Mouse (Mus musculus) embryonic facial prominence, embryonic 12.5 days (tissue): ENCODE results near the gene Pmel. TPM values are rescaled to one million over a fixed set of nuclear protein-coding genes. Genes with fewer than 3 reads are reported as not detected.

Experiments
- ATAC-seq: fragments of 200-750 bp; cut with Nextera tagmentation; 2 replicates; pipeline ENCODE4 v1.8.0; 2017; ENCODE audit not compliant: insufficient number of reproducible peaks, insufficient read depth, low FRiP score, low TSS enrichment
- H3K27ac ChIP-seq: fragments of 300-500 bp; sonication (generic); 2 replicates; pipeline ENCODE4 v1.5.1; 2016; ENCODE audit warnings: mild to moderate bottlenecking
- H3K27me3 ChIP-seq: fragments of 300-500 bp; sonication (generic); 2 replicates; pipeline ENCODE4 v1.6.1; 2016; ENCODE audit warnings: mild to moderate bottlenecking, moderate library complexity
- H3K36me3 ChIP-seq: fragments of 300-500 bp; sonication (generic); 2 replicates; pipeline ENCODE4 v1.6.1; 2016; ENCODE audit warnings: mild to moderate bottlenecking
- H3K4me1 ChIP-seq: fragments of 300-500 bp; sonication (generic); 2 replicates; pipeline ENCODE4 v1.6.1; 2016
- H3K4me2 ChIP-seq: fragments of 300-500 bp; sonication (generic); replicated peaks from 2 replicates; pipeline ENCODE4 v1.6.1; 2016; ENCODE audit warnings: mild to moderate bottlenecking, moderate library complexity
- H3K4me3 ChIP-seq: fragments of 300-500 bp; sonication (generic); 2 replicates; pipeline ENCODE4 v1.5.1; 2016; ENCODE audit warnings: mild to moderate bottlenecking
- H3K9ac ChIP-seq: fragments of 300-500 bp; sonication (generic); 2 replicates; pipeline ENCODE4 v1.6.1; 2016; ENCODE audit warnings: mild to moderate bottlenecking, moderate library complexity
- H3K9me3 ChIP-seq: fragments of 300-500 bp; sonication (generic); 2 replicates; pipeline ENCODE4 v1.6.1; 2016; ENCODE audit warnings: mild to moderate bottlenecking, moderate library complexity
- WGBS: fragments of 180-500 bp; shearing (Covaris S2); methylation state at CpG from one replicate; pipeline ENCODE4 v1.1.7; 2016; 5-methylcytosine and 5-hydroxymethylcytosine counted together
- polyA plus RNA-seq: library from polyadenylated mRNA; unstranded; fragments of >200 nt; fragmentation: Nextera tagmentation; extraction: Ambion mirVana; gene quantifications from 2 replicates; pipeline ENCODE4 v1.2.1, GENCODE M21; 2016

The Pmel gene
- polyA plus RNA-seq, 1 experiment from 2014 or later: 48.0 TPM

DNA sequence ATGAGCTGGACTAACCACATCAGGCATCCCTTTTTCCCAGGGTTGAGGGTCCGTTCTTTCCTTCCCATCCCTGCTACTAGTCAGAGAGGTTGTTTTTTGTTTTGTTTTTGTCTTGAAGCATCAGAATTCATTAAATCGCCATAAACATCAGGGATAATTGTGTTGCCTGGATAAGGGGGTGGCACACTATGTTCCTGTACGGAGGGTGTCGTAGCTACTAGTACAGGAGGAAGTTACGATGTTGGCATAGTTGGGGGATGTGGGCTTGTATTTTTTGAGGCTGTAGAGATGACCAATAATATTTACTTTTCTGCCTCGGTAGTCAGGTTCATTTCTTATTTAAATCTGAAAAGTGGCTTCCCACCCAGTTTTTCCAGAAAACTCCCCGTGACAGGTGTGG is 39.2 kb downstream of the Pmel start:
- Histone ChIP-seq H3K4me1 (peaks cover 19% of the 10 kb centered on the region), H3K9me3 (no peaks in the 10 kb centered on the region), H3K36me3 (no peaks in the 10 kb centered on the region), H3K4me3 (peak overlapping the region; percentile 62), H3K27ac (no peak overlapping the region), H3K9ac (peak overlapping the region; percentile 68), H3K27me3 (peaks cover 4% of the 10 kb centered on the region), H3K4me2 (peak overlapping the region; percentile 89)
- 12% methylated on average over 7 of the region's 7 CpGs for WGBS
- ATAC-seq: no peak

GRCm38 (mm10) chr10:128743791-128744191 is 39.8 kb downstream of the Pmel start:
- Histone ChIP-seq H3K27me3 (peaks cover 4% of the 10 kb centered on the region), H3K36me3 (no peaks in the 10 kb centered on the region), H3K27ac (peak overlapping the region; percentile 19; the same call in 1 of the 2 replicates), H3K9ac (peak overlapping the region; percentile 68), H3K4me1 (peaks cover 19% of the 10 kb centered on the region), H3K4me2 (peak overlapping the region; percentile 89), H3K4me3 (peak overlapping the region; percentile 62), H3K9me3 (no peaks in the 10 kb centered on the region)
- WGBS: under 1% methylated on average over 37 of the region's 37 CpGs
- peak; percentile 43; the same call in 1 of the 2 replicates for ATAC-seq

DNA sequence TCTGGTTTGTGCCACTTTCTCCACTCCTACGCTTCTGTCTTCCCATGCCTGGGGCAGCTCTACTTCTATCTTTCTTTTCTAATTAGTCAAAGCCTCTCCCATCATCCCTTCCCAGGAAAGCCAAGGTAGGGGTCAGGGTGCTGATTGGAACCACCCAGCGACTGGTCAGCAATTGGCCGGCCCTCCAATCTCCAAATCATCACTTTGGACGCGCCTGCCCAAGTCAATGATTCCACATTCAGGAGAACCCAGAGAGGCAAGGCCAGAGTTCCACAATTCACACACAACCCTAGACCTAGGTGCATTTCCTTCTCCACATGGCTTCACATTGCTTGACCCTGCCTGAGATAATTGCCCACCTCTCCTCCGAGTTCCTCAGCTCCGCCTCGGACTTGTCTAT is 40.2 kb downstream of the Pmel start:
- peak overlapping the region; percentile 68 for H3K9ac ChIP-seq
- peak overlapping the region; percentile 62 for H3K4me3 ChIP-seq
- 15% methylated on average over 8 of the region's 8 CpGs for WGBS
- peaks cover 4% of the 10 kb centered on the region for H3K27me3 ChIP-seq
- ATAC-seq: no peak
- peak overlapping the region; percentile 89 for H3K4me2 ChIP-seq
- peaks cover 21% of the 10 kb centered on the region for H3K4me1 ChIP-seq
- H3K36me3 ChIP-seq: no peaks in the 10 kb centered on the region
- H3K9me3 ChIP-seq: no peaks in the 10 kb centered on the region
- H3K27ac ChIP-seq: 0 out of 2 replicates have a peak overlapping the region, but pooled peaks have one; percentile 11

- peak within 1 kb of the TSS; percentile 19; the same call in 1 of the 2 replicates for H3K27ac ChIP-seq
Measured at GRCm38 (mm10) chr10:128744680-128745601, 40.9 kb downstream of the Pmel start, which contains the start of gene Dgka. TSS of gene Dgka (minus strand) at chr10:128744855.

GRCm38 (mm10) chr10:128745946-128746613 is 42.1 kb downstream of the Pmel start:
- H3K27ac ChIP-seq: no peak overlapping the region
- no peak overlapping the region for H3K4me2 ChIP-seq

More at GRCm38 (mm10) chr10:128744680-128745601, 40.9 kb downstream of the Pmel start, which contains the start of gene Dgka:
- no peak for ATAC-seq
- Histone ChIP-seq H3K36me3 (no peaks in the 10 kb centered on the region), H3K4me3 (peak within 1 kb of the TSS; percentile 62), H3K9me3 (no peaks in the 10 kb centered on the region), H3K4me2 (peak within 1 kb of the TSS; percentile 89), H3K4me1 (peaks cover 28% of the 10 kb centered on the region), H3K27me3 (peaks cover 4% of the 10 kb centered on the region), H3K9ac (peak within 1 kb of the TSS; percentile 68)
- WGBS: 20% methylated on average over 18 of the region's 18 CpGs

DNA sequence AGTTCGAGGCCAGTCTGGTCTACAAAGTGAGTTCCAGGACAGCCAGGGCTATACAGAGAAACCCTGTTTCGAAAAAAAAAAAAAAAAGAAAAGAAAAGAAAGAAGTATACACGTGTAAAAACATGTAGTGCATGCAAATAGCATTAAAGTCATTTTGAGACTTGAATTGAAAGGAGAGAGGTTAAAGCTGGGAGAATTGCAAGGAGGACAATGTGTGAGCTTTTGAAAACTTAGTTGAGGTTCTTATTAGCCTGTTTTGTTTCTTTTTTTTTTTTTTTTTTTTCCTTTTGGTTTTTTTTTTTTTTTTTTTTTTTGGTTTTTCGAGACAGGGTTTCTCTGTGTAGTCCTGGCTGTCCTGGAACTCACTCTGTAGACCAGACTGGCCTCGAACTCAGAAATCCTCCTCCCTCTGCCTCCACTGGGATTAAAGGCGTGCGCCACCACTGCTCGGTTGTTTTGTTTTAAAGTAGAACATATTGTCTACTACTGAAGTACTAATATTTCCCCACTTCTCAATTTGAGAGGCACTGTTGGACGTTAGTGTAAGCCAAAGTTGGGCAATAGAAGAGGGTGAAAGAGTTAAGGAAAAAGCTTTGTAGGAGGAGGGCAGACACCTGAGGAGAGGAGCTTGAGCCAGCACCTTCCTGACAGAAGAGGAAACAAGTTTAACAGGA is 43.1 kb downstream of the Pmel start:
- ATAC-seq: no peak; the same call in 1 of the 2 replicates
- 24% methylated on average over 9 of the region's 9 CpGs for WGBS
- H3K9ac ChIP-seq: peak overlapping the region; percentile 75; the same call in 1 of the 2 replicates
- H3K9me3 ChIP-seq: no peaks in the 10 kb centered on the region
- peak overlapping the region; percentile 85 for H3K4me2 ChIP-seq
- H3K27ac ChIP-seq: peak overlapping the region; percentile 97
- peaks cover 35% of the 10 kb centered on the region for H3K4me1 ChIP-seq
- H3K27me3 ChIP-seq: peaks cover 4% of the 10 kb centered on the region
- H3K4me3 ChIP-seq: peak overlapping the region; percentile 74
- no peaks in the 10 kb centered on the region for H3K36me3 ChIP-seq

More at GRCm38 (mm10) chr10:128745946-128746613, 42.1 kb downstream of the Pmel start:
- ATAC-seq: no peak
- whole genome bisulfite sequencing: 91% methylated on average over 10 of the region's 10 CpGs
- Histone ChIP-seq H3K36me3 (no peaks in the 10 kb centered on the region), H3K9ac (no peak overlapping the region), H3K4me3 (no peak overlapping the region), H3K4me1 (peaks cover 35% of the 10 kb centered on the region), H3K9me3 (no peaks in the 10 kb centered on the region), H3K27me3 (peaks cover 4% of the 10 kb centered on the region)

DNA sequence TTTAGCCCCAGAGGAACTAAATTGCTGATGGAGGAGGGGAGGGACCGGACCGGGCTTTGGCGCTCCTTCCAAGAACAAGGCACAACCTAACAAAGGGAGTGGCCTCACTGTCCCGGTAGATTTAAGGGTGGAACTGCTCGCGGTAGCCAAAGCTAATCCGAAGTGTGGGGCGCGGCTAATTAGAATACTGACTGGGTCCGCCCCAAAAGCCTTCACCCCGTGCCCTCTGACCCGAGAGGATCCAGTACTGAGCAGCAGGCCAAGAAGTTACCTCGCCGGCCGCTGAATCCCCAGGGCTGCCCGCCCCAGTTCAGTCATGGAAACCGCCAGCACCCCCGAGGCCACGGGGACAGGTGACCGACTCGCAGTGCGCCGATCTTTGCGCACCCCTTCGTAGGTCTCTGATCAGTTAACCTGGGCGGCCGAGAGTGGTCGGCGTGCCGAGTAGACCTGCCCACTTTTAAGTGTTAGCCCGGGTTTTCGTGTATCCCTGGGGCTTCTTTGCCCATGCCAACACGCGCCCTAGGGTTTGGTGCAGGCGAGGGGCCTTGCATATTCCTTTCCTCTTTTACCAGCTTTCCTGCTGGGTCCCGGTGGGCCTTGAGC is 43.8 kb downstream of the Pmel start, which contains the start of gene Pym1:
TSS of gene Pym1 (plus strand) at position 244 of the 606 bp plus-strand sequence.
- peaks cover 35% of the 10 kb centered on the region for H3K4me1 ChIP-seq
- peak within 1 kb of the TSS; percentile 74 for H3K4me3 ChIP-seq
- WGBS: under 1% methylated on average over 36 of the region's 36 CpGs
- peak within 1 kb of the TSS; percentile 85 for H3K4me2 ChIP-seq
- no peaks in the 10 kb centered on the region for H3K9me3 ChIP-seq
- H3K27ac ChIP-seq: peak within 1 kb of the TSS; percentile 97
- peak; percentile 36; the same call in 1 of the 2 replicates for ATAC-seq
- H3K27me3 ChIP-seq: peaks cover under 1% of the 10 kb centered on the region
- H3K36me3 ChIP-seq: peaks cover 2% of the 10 kb centered on the region; the same call in 1 of the 2 replicates
- H3K9ac ChIP-seq: peak within 1 kb of the TSS; percentile 75

DNA sequence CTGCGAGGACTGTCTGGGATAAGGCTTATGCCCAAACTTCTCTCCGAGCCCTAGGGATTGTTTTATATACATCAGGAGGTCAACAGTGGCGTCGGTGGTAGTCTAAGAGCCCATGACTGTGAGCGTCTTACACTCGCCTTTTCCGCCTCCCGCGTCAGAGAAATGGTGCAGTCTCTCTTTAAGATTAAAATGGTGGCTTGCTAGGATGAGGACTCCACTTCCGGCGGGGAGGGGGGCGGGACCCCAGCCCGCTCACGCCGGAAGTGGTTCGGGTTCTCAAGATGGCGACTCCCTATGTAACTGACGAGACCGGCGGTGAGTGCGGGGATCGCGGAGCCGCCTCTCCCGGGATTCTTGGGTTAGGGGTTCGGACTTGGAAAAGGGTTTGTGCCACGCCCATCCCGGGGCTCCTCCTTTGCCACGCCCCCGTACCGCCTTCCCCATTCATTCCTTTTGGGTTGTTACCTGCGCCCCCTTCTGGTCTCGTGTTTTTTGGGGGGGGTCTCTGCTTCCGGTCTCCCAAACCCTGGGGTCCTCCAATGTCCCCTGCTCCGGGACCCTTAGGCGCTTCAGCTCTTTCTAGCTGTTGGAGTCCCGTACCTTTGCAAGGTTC is 44.4 kb downstream of the Pmel start:
- ATAC-seq: peak; percentile 79
- Histone ChIP-seq H3K9ac (peak overlapping the region; percentile 75), H3K4me2 (peak overlapping the region; percentile 85), H3K9me3 (no peaks in the 10 kb centered on the region), H3K27me3 (no peaks in the 10 kb centered on the region; the same call in 1 of the 2 replicates), H3K4me3 (peak overlapping the region; percentile 74), H3K4me1 (peaks cover 29% of the 10 kb centered on the region), H3K27ac (peak overlapping the region; percentile 97), H3K36me3 (peaks cover 6% of the 10 kb centered on the region; the same call in 1 of the 2 replicates)
- WGBS: under 1% methylated on average over 37 of the region's 37 CpGs
